ENCODE assay signal across 8 mouse cellular contexts in the genomic region with DNA sequence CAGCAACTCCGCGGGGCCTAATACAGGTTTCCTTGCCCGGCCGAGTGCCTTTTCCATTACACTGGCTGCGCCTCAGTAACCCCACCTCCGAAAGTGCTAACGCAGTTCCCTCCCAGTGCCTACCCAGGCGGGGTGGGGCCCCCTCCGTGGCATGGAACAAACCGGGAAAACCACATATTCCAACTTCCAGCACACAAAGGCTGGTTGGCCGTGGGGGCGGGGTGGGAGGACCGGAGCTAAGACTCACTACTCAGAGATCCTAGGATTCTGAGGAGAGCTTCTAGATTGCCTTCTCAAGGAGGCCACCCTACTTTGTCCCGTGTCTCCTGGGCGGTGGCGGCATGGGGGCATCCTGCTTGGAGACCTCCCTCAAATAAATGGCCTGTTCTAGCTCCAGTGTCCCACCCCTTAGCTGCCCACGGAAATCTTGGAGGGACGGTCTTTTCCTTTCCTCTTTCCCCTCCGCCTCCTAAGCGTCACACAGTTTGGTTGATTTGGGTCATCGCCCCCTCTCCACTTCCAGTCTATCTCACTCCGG. TPM values are rescaled to one million over a fixed set of nuclear protein-coding genes. Genes with fewer than 3 reads are reported as not detected.
DNase-seq lines count a peak whose midpoint lies in the region; ATAC-seq and TF ChIP-seq lines count a peak whose summit lies in the region.

No protein-coding gene starts in this region.

- H3K36me3 ChIP-seq in intestine, embryonic 16.5 days (ENCODE audit: control insufficient read depth, insufficient read depth, low read length): no peaks in the 10 kb centered on the region
- no peaks in the 10 kb centered on the region for H3K36me3 ChIP-seq in liver, postnatal 0 days (replicated peaks; ENCODE audit: insufficient read depth, low read length)

- no peaks in the 10 kb centered on the region for H3K9me3 ChIP-seq in intestine, embryonic 16.5 days (ENCODE audit: control insufficient read depth, low read length)
- no peaks in the 10 kb centered on the region for H3K9me3 ChIP-seq in liver, postnatal 0 days (ENCODE audit: low read length)

- peak; percentile 73 for ATAC-seq in intestine, embryonic 16.5 days
- ATAC-seq in liver, postnatal 0 days: peak; percentile 35
- ATAC-seq in activated CD4-positive, CD25-positive, alpha-beta regulatory T cell, adult 4 months: no peak

- peak; percentile 71 for DNase-seq in ES-CJ7 (ENCODE audit: low read depth, low spot score)
- peak; percentile 73 for DNase-seq in gastrocnemius, postnatal 25 days
- peak; percentile 35 for DNase-seq in liver, postnatal 0 days
- peak; percentile 67 for DNase-seq in ovary, adult 18-20 months (ENCODE audit: low spot score)
- DNase-seq in left cerebral cortex, adult 11 months (ENCODE audit: low spot score): no peak

- peak overlapping the region; percentile 88 for H3K9ac ChIP-seq in intestine, embryonic 16.5 days (ENCODE audit: low read depth, low read length)
- 0 out of 2 replicates have a peak overlapping the region, but pooled peaks have one; percentile 21 for H3K9ac ChIP-seq in liver, postnatal 0 days (replicated peaks)

- H3K4me3 ChIP-seq in brown adipose tissue, adult 24 weeks (ENCODE audit: insufficient read depth, low read depth, low read length): peak overlapping the region; percentile 84
- H3K4me3 ChIP-seq in intestine, embryonic 16.5 days (ENCODE audit: low read length): peak overlapping the region; percentile 87
- H3K4me3 ChIP-seq in liver, postnatal 0 days (ENCODE audit: low read depth, low read length): peak overlapping the region; percentile 56

- H3K4me1 ChIP-seq in brown adipose tissue, adult 24 weeks (ENCODE audit: control insufficient read depth, insufficient read depth, insufficient read length, low read length): peaks cover 10% of the 10 kb centered on the region
- H3K4me1 ChIP-seq in intestine, embryonic 16.5 days (ENCODE audit: control insufficient read depth, insufficient read depth, low read length): peaks cover 26% of the 10 kb centered on the region
- no peaks in the 10 kb centered on the region for H3K4me1 ChIP-seq in liver, postnatal 0 days (ENCODE audit: insufficient read depth)

- 1% methylated on average over 22 of the region's 22 CpGs for WGBS in intestine, embryonic 16.5 days
- 6% methylated on average over 22 of the region's 22 CpGs for WGBS in liver, postnatal 0 days (ENCODE audit: insufficient replicate concordance)

- peak overlapping the region; percentile 93 for H3K27ac ChIP-seq in brown adipose tissue, adult 24 weeks (replicated peaks; ENCODE audit: low read depth, low read length)
- H3K27ac ChIP-seq in intestine, embryonic 16.5 days (ENCODE audit: low read length): peak overlapping the region; percentile 94
- peak overlapping the region; percentile 72 for H3K27ac ChIP-seq in liver, postnatal 0 days (ENCODE audit: low read depth)

- TF ChIP-seq CTCF in liver, postnatal 0 days (IDR thresholded peaks at IDR 0.05; ENCODE audit: low read depth): no peak

- H3K27me3 ChIP-seq in intestine, embryonic 16.5 days (replicated peaks; ENCODE audit: control insufficient read depth, insufficient read depth, low read length): no peaks in the 10 kb centered on the region
- H3K27me3 ChIP-seq in liver, postnatal 0 days (ENCODE audit: insufficient read depth, low read length): peaks cover 44% of the 10 kb centered on the region

- no peak for TF ChIP-seq EP300 in liver, postnatal 0 days (IDR thresholded peaks at IDR 0.05; ENCODE audit: low read depth)

- peak overlapping the region; percentile 82 for H3K4me2 ChIP-seq in intestine, embryonic 16.5 days (ENCODE audit: low read depth, low read length)
- H3K4me2 ChIP-seq in liver, postnatal 0 days (ENCODE audit: low read depth, low read length): peak overlapping the region; percentile 74

RNA-seq across cellular contexts. Expression of a gene that starts 0.7 kb away (rescaled TPM):
- 10.1 and 14.1 TPM in 2 replicates for polyA plus RNA-seq in brown adipose tissue, adult 24 weeks (2012; ENCODE audit: insufficient read depth, insufficient read length, missing spikeins)
- 10 to 100 TPM; 10.7 to 13.9 TPM for total RNA-seq in gastrocnemius, postnatal 25 days (2021)
- polyA plus RNA-seq in intestine, embryonic 16.5 days (2015; fragmentation: Nextera tagmentation; extraction: Ambion mirVana): 4.0 and 4.2 TPM in 2 replicates
- 0.27 and 0.33 TPM in 2 replicates for polyA plus RNA-seq in liver, postnatal 0 days (2015; fragmentation: Nextera tagmentation; extraction: Ambion mirVana)
- polyA plus RNA-seq in activated CD4-positive, CD25-positive, alpha-beta regulatory T cell, adult 4 months (2017; shearing (Covaris generic)): under 1 TPM in 1 of 2 experiments, not detected in 1; 0.20 TPM

RNA-seq across cellular contexts. Expression of a gene that starts 39.5 kb away (rescaled TPM):
- polyA plus RNA-seq in brown adipose tissue, adult 24 weeks (2012; ENCODE audit: insufficient read depth, insufficient read length, missing spikeins): 0.12 TPM in 1 of 2 replicates, not detected in the other
- total RNA-seq in gastrocnemius, postnatal 25 days (2021): 1 to 10 TPM; 1.0 to 1.1 TPM
- polyA plus RNA-seq in intestine, embryonic 16.5 days (2015; fragmentation: Nextera tagmentation; extraction: Ambion mirVana): 45.1 and 54.7 TPM in 2 replicates
- 30.7 and 35.0 TPM in 2 replicates for polyA plus RNA-seq in liver, postnatal 0 days (2015; fragmentation: Nextera tagmentation; extraction: Ambion mirVana)
- polyA plus RNA-seq in activated CD4-positive, CD25-positive, alpha-beta regulatory T cell, adult 4 months (2017; shearing (Covaris generic)): 10 to 100 TPM; 13.6 to 14.4 TPM

Comparison
In these comparisons a context has a peak if more than half of its experiments do, and no peak if none do; other contexts are left out.
1. RNA of a gene that starts 39.5 kb away (polyA plus RNA-seq): 45.1 to 54.7 TPM in intestine, embryonic 16.5 days, 30.7 to 35.0 TPM in liver, postnatal 0 days and 13.6 to 14.4 TPM in activated CD4-positive, CD25-positive, alpha-beta regulatory T cell, adult 4 months; 0.12 TPM in brown adipose tissue, adult 24 weeks; every median in the first group is over 10 times any median in the second.
2. Peak in every context shown above with its lines, with median percentiles within 50 percentile points of each other: H3K27ac ChIP-seq and H3K4me3 ChIP-seq.